16 mouse cellular contexts compared by ENCODE assay signal in genomic region chr9:119588763-119589449, GRCm38 (mm10). TPM values are rescaled to one million over a fixed set of nuclear protein-coding genes. Genes with fewer than 3 reads are reported as not detected.
A peak's percentile ranks its signal among the peaks of the same experiment; 100 is the strongest.
DNase-seq lines count a peak whose midpoint lies in the region; ATAC-seq lines count a peak whose summit lies in the region.
"Had no signal": no experiment of that assay in that cellular context is flagged by ENCODE, and none has a peak within 500 bp of the region (broad histone marks: within the 10 kb centered on the region; RNA-seq: fewer than 3 reads in every experiment).

No protein-coding gene starts in this region.

- no peaks in the 10 kb centered on the region for H3K9me3 ChIP-seq in hindbrain, embryonic 13.5 days
- no peaks in the 10 kb centered on the region for H3K9me3 ChIP-seq in hindbrain, embryonic 11.5 days (ENCODE audit: control insufficient read depth, low read length)
- no peaks in the 10 kb centered on the region for H3K9me3 ChIP-seq in lung, embryonic 15.5 days
- H3K9me3 ChIP-seq in limb, embryonic 13.5 days: no peaks in the 10 kb centered on the region
- no peaks in the 10 kb centered on the region for H3K9me3 ChIP-seq in forebrain, embryonic 13.5 days (replicated peaks)
- H3K9me3 ChIP-seq: hindbrain, embryonic 15.5 days; midbrain, embryonic 10.5 days had no signal

- no peak overlapping the region for H3K4me3 ChIP-seq in hindbrain, embryonic 13.5 days
- H3K4me3 ChIP-seq in hindbrain, embryonic 11.5 days (ENCODE audit: low read depth, low read length): no peak overlapping the region
- H3K4me3 ChIP-seq in lung, embryonic 15.5 days: peak overlapping the region; percentile 13
- H3K4me3 ChIP-seq in limb, embryonic 13.5 days: 0 out of 2 replicates have a peak overlapping the region, but pooled peaks have one; percentile 6
- no peak overlapping the region for H3K4me3 ChIP-seq in forebrain, embryonic 13.5 days
- H3K4me3 ChIP-seq: erythroblast, embryonic 14.5 days; hindbrain, embryonic 15.5 days; midbrain, embryonic 10.5 days had no signal

- no peak for DNase-seq in hindbrain, embryonic 11.5 days (ENCODE audit: low spot score)
- no peak for DNase-seq in lung, postnatal 36 days
- no peak for DNase-seq in urinary bladder, postnatal 14 days (ENCODE audit: low spot score)
- DNase-seq: cerebellum, adult 8-10 months; right cerebral cortex, postnatal 4 days had no signal

- H3K27me3 ChIP-seq in hindbrain, embryonic 13.5 days: peaks cover 46% of the 10 kb centered on the region
- peaks cover 2% of the 10 kb centered on the region; the same call in 1 of the 2 replicates for H3K27me3 ChIP-seq in hindbrain, embryonic 11.5 days (ENCODE audit: control insufficient read depth, insufficient read depth, low read length)
- H3K27me3 ChIP-seq in lung, embryonic 15.5 days: 0 out of 2 replicates have a peak, but pooled peaks cover 3% of the 10 kb centered on the region
- H3K27me3 ChIP-seq in limb, embryonic 13.5 days: peaks cover 18% of the 10 kb centered on the region
- peaks cover 8% of the 10 kb centered on the region; the same call in 1 of the 2 replicates for H3K27me3 ChIP-seq in forebrain, embryonic 13.5 days

- no peak overlapping the region for H3K27ac ChIP-seq in hindbrain, embryonic 13.5 days
- H3K27ac ChIP-seq in hindbrain, embryonic 11.5 days (ENCODE audit: low read depth, low read length): no peak overlapping the region
- no peak overlapping the region for H3K27ac ChIP-seq in lung, embryonic 15.5 days
- no peak overlapping the region for H3K27ac ChIP-seq in limb, embryonic 13.5 days
- H3K27ac ChIP-seq in forebrain, embryonic 13.5 days: no peak overlapping the region
- H3K27ac ChIP-seq: hindbrain, embryonic 15.5 days; midbrain, embryonic 10.5 days had no signal

- ATAC-seq in hindbrain, embryonic 13.5 days (ENCODE audit: low FRiP score): no peak
- ATAC-seq in hindbrain, embryonic 11.5 days (ENCODE audit: low FRiP score): no peak
- peak; percentile 88 for ATAC-seq in lung, embryonic 15.5 days (ENCODE audit: borderline replicate concordance, extremely low read depth, low FRiP score, low TSS enrichment)
- peak; percentile 45; the same call in 1 of the 2 replicates for ATAC-seq in common myeloid progenitor, adult 5-6 weeks (replicated peaks; ENCODE audit: low read depth, poor library complexity, severe bottlenecking)
- no peak for ATAC-seq in limb, embryonic 13.5 days (ENCODE audit: low FRiP score, low read depth)
- no peak for ATAC-seq in forebrain, embryonic 13.5 days
- ATAC-seq: activated CD4-positive, CD25-positive, alpha-beta regulatory T cell, adult 4 months had no signal

- WGBS in hindbrain, embryonic 13.5 days: 45% methylated on average over 26 of the region's 26 CpGs
- 36% methylated on average over 26 of the region's 26 CpGs for WGBS in hindbrain, embryonic 11.5 days
- WGBS in lung, embryonic 15.5 days: 15% methylated on average over 26 of the region's 26 CpGs
- 31% methylated on average over 26 of the region's 26 CpGs for WGBS in limb, embryonic 13.5 days
- WGBS in forebrain, embryonic 13.5 days: 51% methylated on average over 26 of the region's 26 CpGs

- peaks cover 3% of the 10 kb centered on the region for H3K4me1 ChIP-seq in hindbrain, embryonic 13.5 days (replicated peaks)
- peaks cover 2% of the 10 kb centered on the region; the same call in 1 of the 2 replicates for H3K4me1 ChIP-seq in hindbrain, embryonic 11.5 days (replicated peaks; ENCODE audit: control insufficient read depth, insufficient read depth, low read length)
- H3K4me1 ChIP-seq in lung, embryonic 15.5 days: peaks cover 16% of the 10 kb centered on the region; the same call in 1 of the 2 replicates
- peaks cover 4% of the 10 kb centered on the region; the same call in 1 of the 2 replicates for H3K4me1 ChIP-seq in limb, embryonic 13.5 days
- no peaks in the 10 kb centered on the region for H3K4me1 ChIP-seq in forebrain, embryonic 13.5 days
- H3K4me1 ChIP-seq: hindbrain, embryonic 15.5 days had no signal

- H3K9ac ChIP-seq in hindbrain, embryonic 13.5 days: no peak overlapping the region
- no peak overlapping the region for H3K9ac ChIP-seq in hindbrain, embryonic 11.5 days (ENCODE audit: low read depth, low read length)
- no peak overlapping the region for H3K9ac ChIP-seq in lung, embryonic 15.5 days
- no peak overlapping the region for H3K9ac ChIP-seq in limb, embryonic 13.5 days
- H3K9ac ChIP-seq in forebrain, embryonic 13.5 days: no peak overlapping the region
- H3K9ac ChIP-seq: hindbrain, embryonic 15.5 days had no signal

- H3K36me3 ChIP-seq in hindbrain, embryonic 13.5 days: no peaks in the 10 kb centered on the region
- no peaks in the 10 kb centered on the region for H3K36me3 ChIP-seq in hindbrain, embryonic 11.5 days (ENCODE audit: control insufficient read depth, insufficient read depth, low read length)
- no peaks in the 10 kb centered on the region for H3K36me3 ChIP-seq in lung, embryonic 15.5 days
- no peaks in the 10 kb centered on the region for H3K36me3 ChIP-seq in limb, embryonic 13.5 days
- H3K36me3 ChIP-seq in forebrain, embryonic 13.5 days (ENCODE audit: poor library complexity, severe bottlenecking): no peaks in the 10 kb centered on the region
- H3K36me3 ChIP-seq: G1E; hindbrain, embryonic 15.5 days; midbrain, embryonic 10.5 days had no signal

- 0 out of 2 replicates have a peak overlapping the region, but pooled peaks have one; percentile 10 for H3K4me2 ChIP-seq in hindbrain, embryonic 13.5 days
- H3K4me2 ChIP-seq in hindbrain, embryonic 11.5 days (replicated peaks; ENCODE audit: low read depth, low read length): no peak overlapping the region; the same call in 1 of the 2 replicates
- H3K4me2 ChIP-seq in lung, embryonic 15.5 days: peak overlapping the region; percentile 53
- peak overlapping the region; percentile 36 for H3K4me2 ChIP-seq in limb, embryonic 13.5 days (replicated peaks)
- no peak overlapping the region for H3K4me2 ChIP-seq in forebrain, embryonic 13.5 days
- H3K4me2 ChIP-seq: hindbrain, embryonic 15.5 days had no signal

RNA-seq across cellular contexts. Expression of gene Scn5a, which starts 10.1 kb away (rescaled TPM):
- 0.25 and 0.32 TPM in 2 replicates for polyA plus RNA-seq in hindbrain, embryonic 13.5 days (2015; fragmentation: Nextera tagmentation; extraction: Ambion mirVana)
- polyA plus RNA-seq in hindbrain, embryonic 11.5 days (2014; fragmentation: Nextera tagmentation; extraction: Ambion mirVana): 0.22 and 0.36 TPM in 2 replicates
- 0.79 and 0.87 TPM in 2 replicates for polyA plus RNA-seq in lung, embryonic 15.5 days (2015; fragmentation: Nextera tagmentation; extraction: Ambion mirVana)
- not detected in 2 replicates for total RNA-seq in common myeloid progenitor, adult 5-6 weeks (2017)
- polyA plus RNA-seq in limb, embryonic 13.5 days (2015; fragmentation: Nextera tagmentation; extraction: Ambion mirVana): 0.05 and 0.09 TPM in 2 replicates
- polyA plus RNA-seq in forebrain, embryonic 13.5 days (2015; fragmentation: Nextera tagmentation; extraction: Ambion mirVana): 0.83 and 1.3 TPM in 2 replicates
- total RNA-seq: neutrophil, adult 5-6 weeks had no signal
- polyA plus RNA-seq: erythroblast, embryonic 14.5 days; G1E had no signal

Comparison
In these comparisons a context has a peak if more than half of its experiments do, and no peak if none do; other contexts are left out.
1. H3K4me2 ChIP-seq: peak in hindbrain, embryonic 13.5 days (single experiment), lung, embryonic 15.5 days (single experiment) and limb, embryonic 13.5 days (single experiment); none in hindbrain, embryonic 11.5 days (single experiment) and forebrain, embryonic 13.5 days (single experiment).
2. ATAC-seq: peak in lung, embryonic 15.5 days (single experiment) and common myeloid progenitor, adult 5-6 weeks (single experiment); none in hindbrain, embryonic 13.5 days (single experiment), hindbrain, embryonic 11.5 days (single experiment), limb, embryonic 13.5 days (single experiment) and forebrain, embryonic 13.5 days (single experiment).
3. H3K4me3 ChIP-seq: peak in lung, embryonic 15.5 days (single experiment) and limb, embryonic 13.5 days (single experiment); none in hindbrain, embryonic 13.5 days (single experiment), hindbrain, embryonic 11.5 days (single experiment) and forebrain, embryonic 13.5 days (single experiment).